ENCODE assay signal across 18 mouse cellular contexts in the genomic region with DNA sequence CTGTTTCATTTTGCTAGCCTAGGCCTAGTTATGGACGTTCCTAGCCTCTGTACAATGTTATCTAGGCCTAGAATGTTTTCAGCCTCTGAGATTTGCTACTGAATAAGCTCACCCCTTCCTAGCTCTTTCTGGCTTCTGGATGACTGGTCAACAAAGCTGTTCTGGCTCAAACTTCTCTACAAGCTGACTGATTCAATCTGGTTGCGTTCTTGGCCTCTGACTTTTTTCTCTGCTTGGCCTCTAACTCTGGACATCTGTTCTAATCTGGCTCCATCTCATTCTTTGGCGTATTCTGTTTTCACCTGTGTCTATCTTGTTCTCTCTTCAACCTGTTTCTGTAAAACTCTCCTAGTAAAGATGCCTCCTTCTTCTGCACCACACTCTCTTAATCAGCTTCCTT.
"Had no signal": no experiment of that assay in that cellular context is flagged by ENCODE, and none has a peak within 500 bp of the region (broad histone marks: within the 10 kb centered on the region; RNA-seq: fewer than 3 reads in every experiment).

No protein-coding gene starts in this region.

- H3K4me1 ChIP-seq: limb, embryonic 12.5 days; limb, embryonic 15.5 days; lung, embryonic 15.5 days; megakaryocyte, embryonic 14.5 days; midbrain, embryonic 10.5 days; midbrain, embryonic 13.5 days; neural tube, embryonic 13.5 days; stomach, embryonic 15.5 days had no signal

- DNase-seq: kidney, adult 11 months; kidney, adult 8-10 months; left cerebral cortex, postnatal 4 days; liver, postnatal 0 days; lung, postnatal 14 days; retina, postnatal 1 day; right cerebral cortex, postnatal 25 days; spleen, adult 18-20 months; thymus, postnatal 25 days had no signal

- H3K4me3 ChIP-seq: limb, embryonic 12.5 days; limb, embryonic 15.5 days; lung, embryonic 15.5 days; megakaryocyte, embryonic 14.5 days; midbrain, embryonic 10.5 days; midbrain, embryonic 13.5 days; myocyte; neural tube, embryonic 13.5 days; stomach, embryonic 15.5 days had no signal
